Mouse (Mus musculus): Measurements from ENCODE around the gene Themis2. TPM values are rescaled to one million over a fixed set of nuclear protein-coding genes. Genes with fewer than 3 reads are reported as not detected.

Gene Themis2
- total and polyA plus RNA-seq, 2 experiments from 2014 or later: 0.35 to 0.78 TPM

DNA sequence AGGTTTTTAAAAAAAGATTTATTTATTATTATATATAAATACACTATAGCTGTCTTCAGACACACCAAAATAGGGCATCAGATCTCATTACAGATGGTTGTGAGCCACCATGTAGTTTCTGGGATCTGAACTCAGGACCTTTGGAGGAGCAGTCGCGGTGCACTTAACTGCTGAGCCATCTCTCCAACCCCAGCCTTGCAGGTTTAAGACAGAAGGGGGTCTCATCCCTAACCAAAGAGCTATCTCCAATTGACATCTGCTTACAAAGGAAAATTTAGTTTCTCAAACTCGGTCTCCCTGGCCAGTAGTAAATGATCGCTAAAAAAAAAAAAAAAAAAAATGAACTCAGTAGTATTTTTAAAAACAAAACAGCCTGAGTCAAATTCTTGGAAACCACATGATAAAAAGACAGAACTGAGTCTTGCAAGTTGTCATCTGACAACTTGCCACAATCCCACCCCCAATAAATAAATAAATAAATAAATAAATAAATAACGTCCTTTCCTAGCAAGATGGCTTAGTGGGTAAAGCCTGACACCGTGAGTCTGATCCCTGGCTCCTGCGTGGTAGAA is 10.5 kb upstream of the Themis2 start:
- TF ChIP-seq CTCF (IDR thresholded peaks at IDR 0.05; ENCODE audit: low read depth): no peak
- no peak overlapping the region for H3K27ac ChIP-seq
- H3K4me1 ChIP-seq (ENCODE audit: insufficient read depth, low read length): no peaks in the 10 kb centered on the region
- 91% methylated on average over 7 of the region's 7 CpGs for WGBS
- no peak overlapping the region for H3K9ac ChIP-seq (replicated peaks; ENCODE audit: low read length)
- H3K4me2 ChIP-seq (ENCODE audit: low read depth, low read length): no peak overlapping the region
- DNase-seq (ENCODE audit: low spot score) (no peak), ATAC-seq (no peak)
- H3K36me3 ChIP-seq (ENCODE audit: insufficient read depth, low read length): no peaks in the 10 kb centered on the region
- no peaks in the 10 kb centered on the region for H3K27me3 ChIP-seq (ENCODE audit: insufficient read depth, low read length)
- no peaks in the 10 kb centered on the region for H3K9me3 ChIP-seq (ENCODE audit: low read length)
- no peak overlapping the region for H3K4me3 ChIP-seq (ENCODE audit: low read length)

DNA sequence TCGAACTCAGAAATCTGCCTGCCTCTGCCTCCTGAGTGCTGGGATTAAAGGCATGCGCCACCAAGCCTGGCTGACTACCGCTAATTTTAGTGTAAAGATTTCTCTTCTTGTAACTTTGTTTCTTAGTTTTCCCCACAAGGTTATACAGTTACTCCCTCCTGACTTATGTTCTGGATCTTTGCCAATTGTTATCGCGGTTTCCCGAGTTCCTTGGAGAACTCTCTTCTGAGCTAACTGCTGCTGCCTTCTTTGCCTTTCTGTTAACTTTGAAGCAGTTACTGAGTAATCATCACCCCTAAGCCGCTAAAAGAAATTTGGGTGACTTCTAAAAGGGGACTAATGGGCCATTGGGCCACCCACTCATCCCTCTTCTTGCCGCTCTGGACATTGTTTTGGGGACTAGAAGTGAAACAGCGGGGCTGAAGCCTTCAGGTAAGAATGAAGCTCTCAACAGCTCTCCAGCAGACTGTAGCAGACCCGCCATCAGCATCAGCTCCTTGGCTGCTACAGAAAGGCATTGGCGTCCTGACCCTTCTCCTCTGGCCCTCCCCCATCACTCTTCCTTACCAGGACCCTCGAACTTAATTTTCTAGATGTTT is 9.5 kb upstream of the Themis2 start:
- 81% methylated on average over 12 of the region's 12 CpGs for WGBS
- TF ChIP-seq CTCF (IDR thresholded peaks at IDR 0.05; ENCODE audit: low read depth): no peak
- no peak for DNase-seq (ENCODE audit: low spot score)
- Histone ChIP-seq H3K27me3 (ENCODE audit: insufficient read depth, low read length) (no peaks in the 10 kb centered on the region), H3K36me3 (ENCODE audit: insufficient read depth, low read length) (no peaks in the 10 kb centered on the region), H3K4me1 (ENCODE audit: insufficient read depth, low read length) (no peaks in the 10 kb centered on the region), H3K27ac (no peak overlapping the region), H3K4me2 (ENCODE audit: low read depth, low read length) (no peak overlapping the region), H3K4me3 (ENCODE audit: low read length) (no peak overlapping the region), H3K9me3 (ENCODE audit: low read length) (no peaks in the 10 kb centered on the region), H3K9ac (replicated peaks; ENCODE audit: low read length) (no peak overlapping the region)
- ATAC-seq: no peak

DNA sequence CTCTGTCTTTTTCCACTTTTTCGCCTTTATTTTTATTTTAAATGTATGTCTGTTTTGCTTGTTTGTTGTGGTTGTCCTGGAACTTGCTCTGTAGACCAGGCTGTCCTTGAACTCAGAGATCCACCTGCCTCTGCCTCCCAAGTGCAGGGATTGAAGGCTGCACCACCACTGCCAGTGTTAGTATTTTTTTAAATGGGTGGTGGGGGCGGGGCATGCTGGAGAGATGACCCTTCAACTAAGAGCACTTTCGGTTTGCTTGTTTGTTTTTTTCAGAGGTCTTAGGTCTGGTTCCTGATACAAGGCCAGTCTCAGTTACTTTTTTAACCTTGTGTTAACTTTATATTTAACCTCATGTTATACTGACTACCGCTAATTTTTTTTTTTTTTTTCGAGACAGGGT is 9.0 kb upstream of the Themis2 start:
- WGBS: 85% methylated on average over 5 of the region's 5 CpGs

DNA sequence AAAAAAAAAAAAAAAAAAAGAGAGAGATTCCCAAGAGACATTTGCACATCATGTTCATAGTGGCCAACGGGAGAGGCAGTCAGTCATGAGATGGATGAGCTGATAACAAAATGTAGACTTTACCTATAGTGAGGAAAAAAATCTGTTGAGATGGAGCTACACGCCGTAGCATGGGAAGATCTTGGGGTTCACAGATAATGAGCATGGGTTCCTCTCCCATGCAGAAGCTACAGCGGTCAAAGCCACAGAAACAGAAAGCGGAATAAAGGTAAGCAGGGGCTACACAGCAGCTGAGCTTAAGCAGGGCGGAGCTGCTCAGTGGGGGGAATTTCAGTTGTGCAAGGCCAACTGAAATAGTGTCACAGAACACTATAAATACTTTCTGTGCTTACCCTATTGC is 8.1 kb upstream of the Themis2 start:
- Histone ChIP-seq H3K9ac (replicated peaks; ENCODE audit: low read length) (no peak overlapping the region), H3K27me3 (ENCODE audit: insufficient read depth, low read length) (no peaks in the 10 kb centered on the region), H3K36me3 (ENCODE audit: insufficient read depth, low read length) (no peaks in the 10 kb centered on the region), H3K4me1 (ENCODE audit: insufficient read depth, low read length) (no peaks in the 10 kb centered on the region), H3K4me3 (ENCODE audit: low read length) (no peak overlapping the region), H3K4me2 (ENCODE audit: low read depth, low read length) (no peak overlapping the region), H3K9me3 (ENCODE audit: low read length) (no peaks in the 10 kb centered on the region), H3K27ac (no peak overlapping the region)
- no peak for TF ChIP-seq CTCF (IDR thresholded peaks at IDR 0.05; ENCODE audit: low read depth)
- no peak for DNase-seq (ENCODE audit: low spot score)
- ATAC-seq: no peak
- WGBS: 92% methylated on average over 6 of the region's 6 CpGs

More for the DNA sequence above, 9.0 kb upstream of the Themis2 start:
- Histone ChIP-seq H3K27ac (no peak overlapping the region), H3K4me2 (ENCODE audit: low read depth, low read length) (no peak overlapping the region), H3K27me3 (ENCODE audit: insufficient read depth, low read length) (no peaks in the 10 kb centered on the region), H3K9ac (replicated peaks; ENCODE audit: low read length) (no peak overlapping the region), H3K36me3 (ENCODE audit: insufficient read depth, low read length) (no peaks in the 10 kb centered on the region), H3K9me3 (ENCODE audit: low read length) (no peaks in the 10 kb centered on the region), H3K4me1 (ENCODE audit: insufficient read depth, low read length) (no peaks in the 10 kb centered on the region), H3K4me3 (ENCODE audit: low read length) (no peak overlapping the region)
- DNase-seq (ENCODE audit: low spot score): no peak
- ATAC-seq: no peak
- TF ChIP-seq CTCF (IDR thresholded peaks at IDR 0.05; ENCODE audit: low read depth): no peak

DNA sequence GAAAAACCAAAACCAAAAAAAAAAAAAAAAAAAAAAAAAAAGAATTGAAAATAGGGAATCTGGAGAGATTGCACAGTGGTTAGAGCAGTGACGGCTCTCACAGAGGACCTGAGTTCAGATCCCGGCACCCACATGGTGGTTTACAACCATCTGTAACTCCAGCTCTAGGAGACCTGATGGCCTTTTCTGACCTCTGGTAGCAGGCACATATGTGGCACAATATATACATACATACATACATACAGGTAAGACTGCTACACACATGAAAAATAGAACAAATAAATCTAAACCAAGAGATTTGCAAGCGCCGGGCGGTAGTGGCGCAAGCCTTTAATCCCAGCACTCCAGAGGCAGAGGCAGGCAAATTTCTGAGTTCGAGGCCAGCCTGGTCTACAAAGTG is 7.7 kb upstream of the Themis2 start:
- ATAC-seq (no peak), DNase-seq (ENCODE audit: low spot score) (no peak)
- no peak overlapping the region for H3K4me2 ChIP-seq (ENCODE audit: low read depth, low read length)
- no peaks in the 10 kb centered on the region for H3K9me3 ChIP-seq (ENCODE audit: low read length)
- H3K27ac ChIP-seq: no peak overlapping the region
- no peak overlapping the region for H3K4me3 ChIP-seq (ENCODE audit: low read length)
- no peaks in the 10 kb centered on the region for H3K36me3 ChIP-seq (ENCODE audit: insufficient read depth, low read length)
- TF ChIP-seq CTCF (IDR thresholded peaks at IDR 0.05; ENCODE audit: low read depth): no peak
- H3K27me3 ChIP-seq (ENCODE audit: insufficient read depth, low read length): no peaks in the 10 kb centered on the region
- H3K4me1 ChIP-seq (ENCODE audit: insufficient read depth, low read length): no peaks in the 10 kb centered on the region
- H3K9ac ChIP-seq (replicated peaks; ENCODE audit: low read length): no peak overlapping the region
- WGBS: 98% methylated on average over 7 of the region's 7 CpGs

DNA sequence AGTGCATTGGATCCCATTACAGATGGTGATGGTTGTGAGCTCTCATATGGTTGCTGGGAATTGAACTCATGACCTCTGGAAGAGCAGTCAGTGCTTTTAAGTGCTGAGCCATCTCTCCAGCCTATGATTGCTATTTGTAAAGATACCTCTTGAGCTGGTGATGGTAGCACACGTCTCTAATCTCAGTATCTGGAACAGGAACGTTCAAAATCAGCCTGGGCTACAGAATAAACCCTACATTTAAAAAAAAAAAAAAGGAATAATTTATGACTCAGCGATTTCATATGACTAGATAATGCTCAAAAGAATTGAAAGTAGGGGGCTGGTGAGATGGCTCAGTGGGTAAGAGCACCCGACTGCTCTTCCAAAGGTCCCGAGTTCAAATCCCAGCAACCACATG is 7.0 kb upstream of the Themis2 start:
- ATAC-seq (no peak), DNase-seq (ENCODE audit: low spot score) (no peak)
- H3K4me1 ChIP-seq (ENCODE audit: insufficient read depth, low read length): no peaks in the 10 kb centered on the region
- H3K27me3 ChIP-seq (ENCODE audit: insufficient read depth, low read length): no peaks in the 10 kb centered on the region
- no peak for TF ChIP-seq CTCF (IDR thresholded peaks at IDR 0.05; ENCODE audit: low read depth)
- no peak overlapping the region for H3K4me3 ChIP-seq (ENCODE audit: low read length)
- H3K4me2 ChIP-seq (ENCODE audit: low read depth, low read length): no peak overlapping the region
- 87% methylated on average over 5 of the region's 5 CpGs for WGBS
- no peak overlapping the region for H3K27ac ChIP-seq
- H3K9me3 ChIP-seq (ENCODE audit: low read length): no peaks in the 10 kb centered on the region
- H3K36me3 ChIP-seq (ENCODE audit: insufficient read depth, low read length): no peaks in the 10 kb centered on the region
- no peak overlapping the region for H3K9ac ChIP-seq (replicated peaks; ENCODE audit: low read length)

DNA sequence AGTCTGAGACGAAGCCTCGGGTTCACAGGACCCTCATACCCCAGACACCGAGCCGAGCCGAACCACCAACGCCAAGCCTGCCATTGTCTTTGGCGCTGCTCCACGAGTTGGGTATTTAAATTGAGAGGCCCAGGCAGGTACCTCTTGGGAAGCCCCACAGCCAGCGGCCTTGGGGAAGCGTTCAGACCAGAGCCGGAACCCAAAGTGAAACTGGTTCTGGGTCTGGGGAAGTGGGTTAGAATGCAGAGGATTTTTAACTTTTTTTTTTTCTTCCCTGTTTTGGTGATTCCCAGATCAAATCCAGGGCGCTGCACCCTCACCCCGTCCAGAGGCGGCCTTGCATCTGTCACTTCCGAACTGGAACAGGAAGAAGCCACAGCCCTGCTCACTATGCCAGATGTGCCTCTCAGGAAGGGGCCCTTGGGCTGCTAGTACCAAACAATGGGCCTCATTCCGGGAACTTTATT is 6.0 kb upstream of the Themis2 start:
- ATAC-seq (no peak), DNase-seq (ENCODE audit: low spot score) (no peak)
- H3K27me3 ChIP-seq (ENCODE audit: insufficient read depth, low read length): no peaks in the 10 kb centered on the region
- H3K4me1 ChIP-seq (ENCODE audit: insufficient read depth, low read length): no peaks in the 10 kb centered on the region
- WGBS: 64% methylated on average over 16 of the region's 16 CpGs
- no peaks in the 10 kb centered on the region for H3K36me3 ChIP-seq (ENCODE audit: insufficient read depth, low read length)
- no peak overlapping the region for H3K4me2 ChIP-seq (ENCODE audit: low read depth, low read length)
- TF ChIP-seq CTCF (IDR thresholded peaks at IDR 0.05; ENCODE audit: low read depth): no peak
- H3K4me3 ChIP-seq (ENCODE audit: low read length): no peak overlapping the region
- H3K27ac ChIP-seq: no peak overlapping the region
- H3K9me3 ChIP-seq (ENCODE audit: low read length): no peaks in the 10 kb centered on the region
- no peak overlapping the region for H3K9ac ChIP-seq (replicated peaks; ENCODE audit: low read length)
